Mouse (Mus musculus): ENCODE data around the gene Nceh1.

GRCm38 (mm10) chr3:27283796-27284195 lies 101.0 kb downstream of the Nceh1 start:
- TF ChIP-seq CTCF (IDR thresholded peaks at IDR 0.05; ENCODE audit: low read depth, low read length) (no peak), POLR2A (IDR thresholded peaks at IDR 0.05; ENCODE audit: borderline replicate concordance, low read depth, low read length) (no peak)

All from bone marrow macrophage, adult 2 months (primary cell).